Mouse (Mus musculus) heart, embryonic 12.5 days (tissue): ENCODE results near the gene Nr2f6. TPM values are rescaled to one million over a fixed set of nuclear protein-coding genes. Genes with fewer than 3 reads are reported as not detected.
A peak's percentile ranks its signal among the peaks of the same experiment; 100 is the strongest.
"Not testable (repeated sequence)": the region's sequence is repeated elsewhere in the genome, so short reads cannot be mapped to it uniquely, and the experiment has no call there.

ENCODE experiments used
- ATAC-seq: fragments of 200-750 bp; cut with Nextera tagmentation; 2 replicates; pipeline ENCODE4 v1.8.0; 2017; ENCODE audit warnings: moderate TSS enrichment, moderate library complexity; ENCODE audit not compliant: insufficient number of reproducible peaks, low FRiP score
- H3K27ac ChIP-seq: fragments of 300-500 bp; sonication (generic); 2 replicates; pipeline ENCODE4 v1.5.1; 2016; ENCODE audit warnings: mild to moderate bottlenecking, moderate library complexity; ENCODE audit not compliant: poor library complexity, severe bottlenecking
- H3K27me3 ChIP-seq: fragments of 300-500 bp; sonication (generic); replicated peaks from 2 replicates; pipeline ENCODE4 v1.6.1; 2016; ENCODE audit warnings: mild to moderate bottlenecking, moderate library complexity
- H3K36me3 ChIP-seq: fragments of 300-500 bp; sonication (generic); 2 replicates; pipeline ENCODE4 v1.6.1; 2016; ENCODE audit warnings: mild to moderate bottlenecking, moderate library complexity
- H3K4me1 ChIP-seq: fragments of 300-500 bp; sonication (generic); replicated peaks from 2 replicates; pipeline ENCODE4 v1.6.1; 2016; ENCODE audit warnings: mild to moderate bottlenecking
- H3K4me2 ChIP-seq: fragments of 300-500 bp; sonication (generic); 2 replicates; pipeline ENCODE4 v1.6.1; 2016; ENCODE audit warnings: mild to moderate bottlenecking, moderate library complexity
- H3K4me3 ChIP-seq: fragments of 300-500 bp; sonication (generic); 2 replicates; pipeline ENCODE4 v1.5.1; 2016; ENCODE audit warnings: mild to moderate bottlenecking
- H3K9ac ChIP-seq: fragments of 300-500 bp; sonication (generic); 2 replicates; pipeline ENCODE4 v1.6.1; 2016; ENCODE audit warnings: mild to moderate bottlenecking, moderate library complexity
- H3K9me3 ChIP-seq: fragments of 300-500 bp; sonication (generic); replicated peaks from 2 replicates; pipeline ENCODE4 v1.6.1; 2016; ENCODE audit warnings: mild to moderate bottlenecking, moderate library complexity
- WGBS: fragments of 180-500 bp; shearing (Covaris S2); methylation state at CpG from one replicate; pipeline ENCODE4 v1.1.7; 2016; 5-methylcytosine and 5-hydroxymethylcytosine counted together
- polyA plus RNA-seq: library from polyadenylated mRNA; unstranded; fragments of >200 nt; fragmentation: Nextera tagmentation; extraction: Ambion mirVana; gene quantifications from 2 replicates; pipeline ENCODE4 v1.2.1, GENCODE M21; 2016

Nr2f6 gene
- polyA plus RNA-seq, 1 experiment from 2014 or later, result 64.3 TPM

GRCm38 (mm10) chr8:71351520-71351919, 30.2 kb downstream of the Nr2f6 start:
- Histone ChIP-seq H3K4me1 (no peaks in the 10 kb centered on the region; the same call in 1 of the 2 replicates), H3K36me3 (peaks cover 100% of the 10 kb centered on the region), H3K27me3 (no peaks in the 10 kb centered on the region), H3K4me3 (no peak overlapping the region), H3K9ac (no peak overlapping the region), H3K27ac (no peak overlapping the region), H3K9me3 (no peaks in the 10 kb centered on the region), H3K4me2 (no peak overlapping the region)
- ATAC-seq, result no peak
- 94% methylated on average over 1 of the region's 1 CpGs for WGBS

- no peaks in the 10 kb centered on the region for H3K27me3 ChIP-seq
- H3K4me2 ChIP-seq, result no peak overlapping the region
- no peak overlapping the region for H3K9ac ChIP-seq
- no peak overlapping the region for H3K27ac ChIP-seq
- 42% methylated on average over 3 of the region's 3 CpGs for WGBS
- H3K4me3 ChIP-seq, result no peak overlapping the region
- H3K36me3 ChIP-seq, result peaks cover 100% of the 10 kb centered on the region
- no peaks in the 10 kb centered on the region; the same call in 1 of the 2 replicates for H3K4me1 ChIP-seq
- no peak for ATAC-seq
- H3K9me3 ChIP-seq, result no peaks in the 10 kb centered on the region
Measured at GRCm38 (mm10) chr8:71351117-71351516, 30.6 kb downstream of the Nr2f6 start.

- Histone ChIP-seq H3K9ac (no peak overlapping the region), H3K4me1 (no peaks in the 10 kb centered on the region; the same call in 1 of the 2 replicates), H3K36me3 (peaks cover 97% of the 10 kb centered on the region), H3K4me3 (no peak overlapping the region), H3K27ac (no peak overlapping the region), H3K27me3 (no peaks in the 10 kb centered on the region), H3K4me2 (no peak overlapping the region), H3K9me3 (no peaks in the 10 kb centered on the region)
- ATAC-seq, result no peak
- 79% methylated on average over 1 of the region's 1 CpGs for WGBS
Measured at GRCm38 (mm10) chr8:71346581-71346980, 35.2 kb downstream of the Nr2f6 start.

- peaks cover 83% of the 10 kb centered on the region for H3K36me3 ChIP-seq
- no peak overlapping the region for H3K27ac ChIP-seq
- H3K4me3 ChIP-seq, result no peak overlapping the region
- H3K9me3 ChIP-seq, result no peaks in the 10 kb centered on the region
- ATAC-seq, result no peak
- no peak overlapping the region for H3K4me2 ChIP-seq
- WGBS, result 78% methylated on average over 5 of the region's 5 CpGs
- H3K9ac ChIP-seq, result no peak overlapping the region
- H3K4me1 ChIP-seq, result no peaks in the 10 kb centered on the region
- no peaks in the 10 kb centered on the region for H3K27me3 ChIP-seq
Measured at GRCm38 (mm10) chr8:71340625-71341024, 41.1 kb downstream of the Nr2f6 start.

- H3K4me1 ChIP-seq, H3K4me3 ChIP-seq, H3K9me3 ChIP-seq, H3K4me2 ChIP-seq, H3K27me3 ChIP-seq, H3K9ac ChIP-seq, ATAC-seq, H3K27ac ChIP-seq: not testable (repeated sequence)
- 96% methylated on average over 6 of the region's 6 CpGs for WGBS
- peaks cover 74% of the 10 kb centered on the region for H3K36me3 ChIP-seq
Measured at GRCm38 (mm10) chr8:71337834-71338233, 43.9 kb downstream of the Nr2f6 start.

GRCm38 (mm10) chr8:71324848-71325247, 56.9 kb downstream of the Nr2f6 start:
- H3K9ac ChIP-seq, result no peak overlapping the region
- H3K36me3 ChIP-seq, result peaks cover 79% of the 10 kb centered on the region
- H3K4me2 ChIP-seq, result no peak overlapping the region
- no peaks in the 10 kb centered on the region for H3K27me3 ChIP-seq
- no peaks in the 10 kb centered on the region for H3K4me1 ChIP-seq
- no peaks in the 10 kb centered on the region for H3K9me3 ChIP-seq
- no peak overlapping the region for H3K4me3 ChIP-seq
- whole genome bisulfite sequencing, result 87% methylated on average over 1 of the region's 1 CpGs
- no peak overlapping the region for H3K27ac ChIP-seq
- peak; percentile 54; the same call in 1 of the 2 replicates for ATAC-seq

Other genes starting within 250 kb of the Nr2f6 start
- 28.1 and 29.1 TPM in 2 replicates for gene Myo9b, start 109.2 kb downstream of the Nr2f6 start, polyA plus RNA-seq
- gene Haus8, start 109.0 kb downstream of the Nr2f6 start, polyA plus RNA-seq, result 131 and 132 TPM in 2 replicates
- 68.6 and 69.9 TPM in 2 replicates for gene Use1, start 15.1 kb downstream of the Nr2f6 start, polyA plus RNA-seq
- 5.5 and 5.7 TPM in 2 replicates for gene Ocel1, start 10.7 kb downstream of the Nr2f6 start, polyA plus RNA-seq
- gene Ushbp1, start 13.8 kb upstream of the Nr2f6 start, polyA plus RNA-seq, result 4.8 and 6.1 TPM in 2 replicates
- gene Babam1, start 14.9 kb upstream of the Nr2f6 start, polyA plus RNA-seq, result 77.6 and 94.2 TPM in 2 replicates
- 28.8 and 30.2 TPM in 2 replicates for gene Ankle1, start 24.1 kb upstream of the Nr2f6 start, polyA plus RNA-seq
- 35.4 and 36.7 TPM in 2 replicates for gene Abhd8, start 81.7 kb upstream of the Nr2f6 start, polyA plus RNA-seq
- 172 and 175 TPM in 2 replicates for gene Mrpl34, start 83.0 kb upstream of the Nr2f6 start, polyA plus RNA-seq
- gene Dda1, start 87.2 kb upstream of the Nr2f6 start, polyA plus RNA-seq, result 85.4 and 89.9 TPM in 2 replicates
- 2.7 and 3.8 TPM in 2 replicates for gene Ano8, start 104.0 kb upstream of the Nr2f6 start, polyA plus RNA-seq
- 11.6 and 12.8 TPM in 2 replicates for gene Gtpbp3, start 106.1 kb upstream of the Nr2f6 start, polyA plus RNA-seq
- 184 and 202 TPM in 2 replicates for gene Plvap, start 129.8 kb upstream of the Nr2f6 start, polyA plus RNA-seq
- 0.83 and 1.4 TPM in 2 replicates for gene Ccdc194, start 143.8 kb upstream of the Nr2f6 start, polyA plus RNA-seq
- 25.6 and 28.8 TPM in 2 replicates for gene Bst2, start 155.5 kb upstream of the Nr2f6 start, polyA plus RNA-seq
- 51.8 and 53.4 TPM in 2 replicates for gene Mvb12a, start 161.0 kb upstream of the Nr2f6 start, polyA plus RNA-seq
- 0.28 and 0.58 TPM in 2 replicates for gene Tmem221, start 176.9 kb upstream of the Nr2f6 start, polyA plus RNA-seq
- not detected in 2 replicates for gene Nxnl1, start 184.6 kb upstream of the Nr2f6 start, polyA plus RNA-seq
- gene Slc27a1, start 186.9 kb upstream of the Nr2f6 start, polyA plus RNA-seq, result 21.2 and 22.6 TPM in 2 replicates
- gene Pgls, start 210.2 kb upstream of the Nr2f6 start, polyA plus RNA-seq, result 178 and 179 TPM in 2 replicates
- gene Fam129c, start 215.7 kb upstream of the Nr2f6 start, polyA plus RNA-seq, result 2.2 and 2.4 TPM in 2 replicates
- 60.7 and 61.4 TPM in 2 replicates for gene Colgalt1, start 229.0 kb upstream of the Nr2f6 start, polyA plus RNA-seq